Mouse (Mus musculus) urinary bladder, postnatal 25 days (tissue): Measurements from ENCODE around the gene Atp6v1d.

Source experiments
- DNase-seq: peaks from one replicate; pipeline ENCODE4 v3.0.0; 2022; ENCODE audit warnings: low spot score

The Atp6v1d gene

DNA sequence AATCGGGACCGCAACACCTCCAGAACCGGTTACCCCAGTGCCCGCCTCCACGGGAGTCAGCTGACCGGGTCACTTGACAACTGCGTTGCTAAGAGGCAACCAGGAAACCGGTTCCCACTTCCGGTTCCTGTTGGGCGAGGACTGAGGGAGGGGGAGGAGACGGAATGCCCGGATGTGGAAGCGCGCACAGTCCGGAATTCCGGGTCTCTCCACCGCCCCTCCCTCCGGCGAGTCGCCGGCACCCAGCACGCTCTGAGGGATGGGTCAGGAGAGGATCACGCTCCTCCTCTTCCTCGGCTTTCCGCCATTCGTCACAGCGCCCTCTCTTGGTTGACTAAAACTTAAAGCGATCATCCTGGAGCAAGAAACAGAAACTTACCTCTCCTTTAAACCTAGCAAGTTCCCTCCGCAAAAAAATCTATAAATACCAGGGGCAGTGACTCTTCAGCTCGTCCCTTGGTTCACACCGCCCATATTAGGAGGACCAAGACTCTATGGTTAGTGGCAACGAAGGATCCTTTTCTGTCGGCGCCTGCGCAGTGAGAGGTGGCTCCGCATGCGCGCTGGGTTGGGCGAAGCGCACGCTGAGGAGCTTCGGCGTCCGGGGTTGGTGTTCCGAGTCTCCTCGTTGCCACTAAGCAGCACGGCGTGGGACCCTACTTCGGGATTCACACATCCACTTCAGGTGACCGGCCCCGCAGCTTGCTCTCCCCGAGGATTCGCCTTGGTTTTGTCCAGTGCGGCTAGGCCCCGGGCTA, at the start of gene Atp6v1d, which contains the start of gene Eif2s1:
Atp6v1d (minus strand) TSS at position 143 of the 758 bp plus-strand sequence.
Eif2s1 (plus strand) TSS at position 324 of the 758 bp plus-strand sequence.
- DNase-seq, result peak; percentile 96

DNA sequence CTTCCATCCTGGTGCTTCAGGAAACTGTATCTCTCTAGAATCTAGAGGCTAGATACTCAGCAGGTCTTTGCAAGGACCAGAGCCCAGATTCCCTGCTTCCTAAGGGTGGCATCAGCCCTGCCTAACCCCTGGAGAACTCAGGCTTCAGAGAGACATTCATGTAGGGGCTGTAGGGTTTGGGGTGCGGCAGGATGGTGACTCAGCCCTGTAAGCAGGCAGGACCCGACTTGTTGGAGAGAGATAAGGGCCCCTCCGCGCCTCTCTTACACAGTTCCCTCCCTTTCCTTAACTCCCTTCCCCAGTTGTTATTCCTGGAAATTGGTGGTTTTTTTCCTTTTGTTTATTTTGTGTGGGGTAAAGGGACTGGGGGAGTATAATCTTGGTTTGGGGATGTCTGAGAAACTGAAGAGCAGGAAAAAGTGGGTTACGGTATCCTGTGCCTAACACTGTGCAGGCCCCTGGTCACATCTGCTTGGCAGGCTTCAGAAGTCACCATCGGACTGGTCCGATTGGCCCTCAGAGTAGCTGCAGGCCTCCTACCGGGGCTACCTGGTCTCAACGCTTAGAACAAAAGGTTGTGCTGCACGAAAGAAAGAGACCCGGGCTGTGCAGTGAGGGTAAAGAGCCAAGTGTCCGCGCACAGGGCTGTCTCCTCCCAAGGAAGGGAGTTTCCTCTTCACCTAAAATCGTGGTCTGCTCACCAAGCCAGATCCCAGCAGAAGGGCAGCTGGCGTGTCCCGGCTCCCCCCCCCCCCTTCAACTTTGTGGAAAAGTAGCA, 49.4 kb upstream of the Atp6v1d start:
- no peak for DNase-seq

DNA sequence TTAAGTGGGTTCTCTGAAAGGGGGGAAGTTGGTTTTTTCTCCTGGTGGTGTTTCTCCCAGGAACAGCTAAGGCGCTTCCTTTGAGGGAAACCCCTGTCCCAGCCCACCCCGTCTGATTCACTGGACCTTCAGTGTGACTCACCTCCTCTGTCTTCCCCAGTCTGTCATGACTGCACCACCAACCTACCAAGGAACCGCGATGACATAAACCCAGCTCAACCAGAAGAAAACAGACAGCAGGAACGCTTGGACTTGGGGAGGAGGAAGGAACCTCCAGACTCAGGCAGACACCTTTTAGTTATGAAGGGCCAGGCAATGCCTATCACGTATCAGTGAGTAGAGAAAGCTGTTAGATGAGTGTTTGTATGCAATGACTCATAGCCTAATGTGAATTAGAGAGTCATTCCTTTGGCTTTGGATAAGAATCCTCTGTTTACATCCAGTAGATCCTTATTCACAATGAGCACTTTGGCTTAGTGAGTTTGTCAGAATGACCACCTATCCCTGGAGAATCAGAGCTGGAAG, 46.7 kb upstream of the Atp6v1d start:
- DNase-seq, result no peak

DNA sequence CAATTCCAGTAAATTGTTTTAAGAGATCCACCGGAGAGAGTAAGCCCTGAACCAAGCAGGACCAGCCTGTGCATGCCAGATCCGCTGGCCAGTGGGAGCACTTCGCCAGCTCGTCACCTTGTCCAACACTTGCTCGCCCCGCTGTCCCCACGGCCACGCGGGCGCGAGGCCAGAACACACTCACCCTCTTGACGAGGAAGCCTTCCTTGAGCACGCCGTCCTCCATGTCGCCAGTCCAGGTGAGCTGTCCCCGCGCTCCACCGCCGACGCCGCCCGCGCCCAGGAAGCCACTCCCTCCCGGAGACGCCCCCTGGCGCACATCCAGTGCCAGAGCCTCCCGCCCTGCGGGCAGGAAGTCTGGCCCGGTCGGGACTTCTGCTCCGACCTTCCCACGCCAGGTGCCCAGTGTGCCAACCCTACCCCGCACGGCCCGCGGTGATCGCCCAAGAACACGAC, 45.3 kb upstream of the Atp6v1d start, which contains the start of gene Plek2:
Plek2 (minus strand) TSS at position 258 of the 456 bp plus-strand sequence.
- DNase-seq, result peak; percentile 78

DNA sequence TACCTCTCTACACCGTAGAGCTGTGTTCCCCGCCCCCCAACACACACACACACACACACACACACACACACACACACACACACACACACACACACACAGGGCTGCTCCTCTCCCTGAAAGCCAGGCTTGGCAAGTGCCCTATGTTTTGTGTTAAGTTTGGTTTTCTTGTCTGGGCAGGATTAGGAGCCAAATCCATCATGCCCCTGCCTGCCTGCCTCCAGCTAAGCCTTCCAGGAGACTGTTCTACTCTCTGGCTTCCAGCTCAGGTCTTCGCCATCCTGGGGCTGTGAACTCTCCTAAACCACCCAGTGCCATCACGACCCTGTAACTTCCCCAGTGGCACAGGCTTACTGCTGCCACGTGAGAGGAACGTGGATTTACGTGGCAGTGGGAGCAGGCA, 43.1 kb upstream of the Atp6v1d start:
- DNase-seq, result no peak

DNA sequence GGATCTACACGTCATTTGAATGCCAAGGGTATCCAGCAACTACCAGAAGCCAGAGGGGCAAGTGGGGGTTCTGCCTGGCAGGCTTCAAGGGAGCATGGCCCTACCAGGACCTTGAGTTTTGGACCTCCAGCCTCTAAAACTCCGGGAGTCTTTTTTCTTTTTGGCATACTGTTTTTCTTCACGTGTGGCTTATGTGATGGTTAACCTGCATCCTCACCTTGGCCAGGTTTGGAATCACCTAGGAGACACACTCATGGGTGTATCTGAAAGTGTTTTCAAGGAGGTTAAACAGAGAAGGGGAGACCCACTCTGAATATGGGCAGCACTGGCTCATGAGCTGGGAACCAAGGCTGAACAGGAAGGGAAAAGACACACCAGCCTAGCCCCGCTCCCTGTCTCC, 41.9 kb upstream of the Atp6v1d start:
- DNase-seq, result no peak

DNA sequence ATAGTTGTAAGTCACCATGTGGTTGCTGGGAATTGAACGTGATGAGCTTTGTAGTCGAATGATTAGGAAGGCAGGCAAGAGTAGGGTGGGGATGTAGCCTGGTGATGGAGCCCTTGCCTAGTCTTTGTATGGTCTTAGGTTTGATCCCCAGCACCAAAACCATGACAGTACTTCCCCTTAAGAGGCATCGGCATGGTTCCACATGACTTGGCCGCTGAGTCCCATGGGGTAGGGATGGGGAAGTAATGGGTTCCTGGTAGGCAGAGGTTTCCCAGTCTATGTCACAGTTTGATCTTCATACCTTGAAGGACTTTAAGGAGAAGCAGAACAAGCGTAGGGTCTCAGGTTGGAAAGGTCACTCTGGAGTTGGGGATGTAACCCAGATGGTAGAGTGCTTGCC, 40.0 kb upstream of the Atp6v1d start:
- DNase-seq, result no peak

DNA sequence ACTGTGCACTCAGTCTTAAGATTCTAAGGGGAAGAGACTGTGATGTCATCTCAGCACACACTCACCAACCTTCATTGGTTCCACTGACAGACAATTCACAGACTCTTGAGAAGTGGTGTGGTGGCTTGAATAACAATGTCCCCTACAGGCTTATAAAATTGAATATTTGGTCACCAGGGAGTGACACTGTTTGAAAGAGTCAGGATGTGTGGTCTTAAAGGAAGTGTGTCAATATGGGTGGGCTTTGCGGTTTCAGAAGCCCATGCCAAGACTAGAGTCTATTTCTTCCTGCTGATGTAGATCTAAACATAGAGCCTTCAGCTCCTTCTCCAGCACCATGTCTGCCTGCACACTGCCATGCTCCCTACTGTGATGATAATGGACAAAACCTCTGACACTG, 36.4 kb upstream of the Atp6v1d start:
- DNase-seq, result no peak

DNA sequence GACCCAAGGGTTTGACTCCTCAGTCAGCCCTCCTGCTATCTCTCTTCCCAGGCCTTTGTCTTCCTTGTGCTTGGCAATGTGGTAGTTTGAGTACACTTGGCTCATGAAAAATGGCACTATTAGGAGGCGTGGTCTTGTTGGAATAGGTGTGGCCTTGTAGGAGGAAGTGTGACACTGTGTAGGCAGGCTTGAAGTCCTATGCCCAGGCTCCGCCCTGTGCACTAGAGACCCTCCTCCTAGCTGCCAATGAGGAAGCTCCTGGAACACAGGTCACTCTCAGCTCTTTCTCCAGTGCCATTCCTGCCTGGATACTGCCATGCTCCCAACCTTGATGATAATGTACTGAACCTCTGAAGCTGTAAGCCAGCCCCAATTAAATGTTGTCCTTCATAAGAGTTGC, 29.7 kb upstream of the Atp6v1d start:
- no peak for DNase-seq

DNA sequence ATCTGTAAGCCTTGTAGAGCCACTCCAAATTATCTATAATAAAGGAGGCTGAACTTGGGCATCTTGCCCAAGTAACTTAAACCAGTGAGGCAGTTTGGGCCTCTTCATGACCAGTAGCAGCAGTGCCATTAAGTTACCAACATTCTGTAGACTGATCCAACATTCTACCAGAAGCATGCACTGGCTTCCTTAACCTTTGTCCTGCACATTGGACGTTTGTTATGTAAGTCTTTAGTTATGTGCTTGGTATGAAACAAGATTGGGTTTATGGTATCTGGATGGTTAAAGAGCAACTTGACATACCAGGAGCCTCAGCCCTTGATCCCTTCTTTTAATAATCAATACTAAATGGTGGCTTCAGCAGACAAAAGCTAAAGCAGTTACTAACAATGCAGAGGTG, 28.6 kb upstream of the Atp6v1d start:
- DNase-seq, result no peak

DNA sequence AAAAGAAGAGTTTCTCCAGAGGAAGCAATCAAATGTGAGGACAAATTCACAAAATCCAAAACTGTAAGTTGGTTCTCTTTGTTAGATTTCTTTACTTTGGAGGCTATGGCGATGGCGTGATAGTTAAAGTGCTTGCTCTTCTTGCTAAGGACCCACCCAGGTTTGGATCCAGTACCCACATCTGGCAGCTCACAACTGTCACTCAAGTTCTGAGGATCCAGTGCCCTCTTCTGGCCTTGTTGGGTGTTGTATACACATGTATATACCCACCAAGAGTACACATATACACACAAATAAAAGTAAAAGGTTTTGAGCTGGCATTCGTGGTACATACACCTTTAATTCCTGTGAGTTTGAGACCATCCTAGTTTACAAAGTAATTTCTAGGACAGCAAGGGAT, 13.1 kb upstream of the Atp6v1d start:
- DNase-seq, result no peak

DNA sequence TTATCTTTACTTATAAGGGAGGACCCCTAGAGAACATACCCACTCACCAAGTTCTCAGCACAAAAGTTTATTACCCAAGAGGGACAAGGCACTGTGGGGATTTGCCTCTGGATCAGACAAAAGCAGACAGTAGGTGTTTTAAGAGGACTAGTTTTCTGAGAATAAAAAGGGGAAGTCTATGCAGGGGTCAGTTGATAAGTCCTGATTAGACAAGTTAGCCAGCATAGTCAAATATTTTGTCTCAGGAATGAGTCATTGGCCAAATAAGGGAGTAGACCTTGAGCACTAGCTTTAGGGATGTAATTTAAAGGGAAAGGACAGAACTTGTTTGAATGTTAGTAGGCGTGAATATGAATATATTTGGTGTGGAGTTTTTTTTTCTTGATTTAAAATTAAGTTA, 6.7 kb upstream of the Atp6v1d start:
- no peak for DNase-seq

DNA sequence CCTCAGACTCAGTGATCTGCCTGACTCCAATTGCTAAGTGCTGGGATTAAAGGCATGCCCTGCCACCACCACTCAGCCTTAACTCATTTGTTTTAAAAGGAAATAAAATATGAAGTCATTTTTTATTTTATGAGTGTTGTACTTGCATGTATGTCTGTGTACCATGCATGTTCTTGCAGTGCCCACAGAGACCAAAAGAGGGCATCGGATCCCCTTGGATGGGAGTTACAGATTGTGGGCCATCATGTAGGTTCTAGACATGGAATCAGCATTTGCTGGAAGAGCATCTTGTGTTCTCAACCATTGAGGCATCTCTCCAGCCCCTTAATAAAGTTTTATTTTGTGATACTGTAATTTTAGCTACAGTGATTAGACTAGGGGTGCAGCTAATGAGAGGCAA, 4.0 kb upstream of the Atp6v1d start:
- no peak for DNase-seq

DNA sequence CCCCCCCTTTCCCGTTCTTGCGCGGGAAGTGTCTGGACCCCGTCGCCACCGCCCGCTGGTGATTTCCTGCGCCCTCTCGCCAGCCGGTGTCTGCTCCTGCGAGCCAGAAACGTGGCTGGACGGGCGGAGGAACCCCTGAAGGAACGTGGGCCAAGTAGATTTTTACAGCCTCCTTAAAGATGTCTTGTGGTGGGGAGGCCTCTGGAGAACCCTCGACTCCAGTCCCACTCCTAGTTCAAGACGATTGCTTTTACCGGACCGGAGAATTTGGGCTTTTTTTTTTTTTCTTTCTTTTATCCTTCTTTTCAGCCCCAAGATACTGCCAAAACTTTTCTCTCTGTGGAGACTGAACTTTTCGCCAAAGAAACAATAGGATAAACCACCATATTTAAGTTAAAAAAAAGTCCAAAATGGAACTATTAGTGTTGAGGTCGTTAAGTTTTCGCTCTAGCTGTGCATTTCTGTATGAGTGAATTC, 854 bp upstream of the Atp6v1d start:
- no peak for DNase-seq

DNA sequence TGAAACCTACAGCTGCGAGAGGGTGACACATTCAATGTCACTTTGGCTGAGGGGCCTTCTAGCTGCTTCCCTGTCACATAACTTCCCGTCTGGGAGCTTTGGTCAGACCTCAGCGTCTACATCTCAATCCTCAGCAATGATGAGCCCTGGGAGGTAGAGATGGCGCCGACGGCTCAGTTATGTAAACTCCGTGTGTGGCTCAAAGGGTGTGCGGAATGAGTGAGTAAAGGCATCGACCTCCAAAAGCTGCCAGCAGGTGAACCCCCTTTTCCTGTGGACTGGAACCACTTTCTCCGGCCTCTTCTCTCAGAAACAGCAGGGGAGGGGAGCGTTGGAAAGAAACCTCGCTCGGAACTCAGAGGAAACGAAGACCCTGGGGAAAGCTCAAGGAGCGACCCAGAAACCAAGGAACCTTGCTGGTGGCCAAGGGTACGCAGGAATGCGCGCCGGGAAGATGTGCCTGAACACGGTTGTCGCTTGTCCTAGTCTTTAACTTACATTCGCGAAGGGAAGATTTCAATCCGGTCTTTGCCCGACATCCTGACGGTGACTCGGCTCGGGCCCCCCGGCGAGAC, 430 bp downstream of the Atp6v1d start:
- no peak for DNase-seq

DNA sequence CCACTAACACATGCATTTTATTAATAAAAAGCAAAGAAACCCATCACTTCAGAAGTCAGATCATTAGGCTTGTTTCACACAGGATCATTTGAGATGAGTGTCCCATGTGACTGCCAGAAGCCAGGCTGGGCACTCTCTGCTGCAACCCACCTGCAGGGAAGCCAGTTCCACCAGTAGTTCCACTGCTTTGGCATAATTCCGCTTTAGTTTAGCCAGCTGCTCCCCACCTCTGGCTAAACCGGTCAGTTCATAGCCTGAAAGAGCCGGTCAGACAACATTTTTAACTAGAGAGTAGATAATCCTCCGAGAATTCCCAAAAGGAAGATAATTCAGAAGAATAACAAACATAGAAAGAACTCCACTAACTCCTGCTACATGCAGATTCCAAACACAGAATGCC, 13.2 kb downstream of the Atp6v1d start:
- DNase-seq, result peak; percentile 29

DNA sequence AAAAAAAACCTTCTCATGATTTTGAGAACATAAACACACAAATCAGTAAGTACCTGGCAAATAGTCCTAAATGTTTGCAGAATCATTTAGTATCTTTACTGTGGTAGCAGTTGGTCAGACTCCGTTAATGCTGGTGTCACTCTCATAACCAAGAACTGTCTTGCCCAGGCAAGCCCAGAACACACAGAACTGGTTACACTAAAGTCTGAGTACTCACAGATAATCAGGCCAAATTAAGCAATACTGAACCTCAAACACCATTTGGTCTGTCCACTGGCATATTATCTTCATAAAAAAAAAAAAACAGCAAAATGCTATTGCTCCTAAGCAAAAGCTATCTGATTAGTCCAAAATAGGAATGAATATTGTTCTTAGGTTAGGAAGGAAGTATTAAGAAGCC, 19.0 kb downstream of the Atp6v1d start:
- DNase-seq, result no peak

DNA sequence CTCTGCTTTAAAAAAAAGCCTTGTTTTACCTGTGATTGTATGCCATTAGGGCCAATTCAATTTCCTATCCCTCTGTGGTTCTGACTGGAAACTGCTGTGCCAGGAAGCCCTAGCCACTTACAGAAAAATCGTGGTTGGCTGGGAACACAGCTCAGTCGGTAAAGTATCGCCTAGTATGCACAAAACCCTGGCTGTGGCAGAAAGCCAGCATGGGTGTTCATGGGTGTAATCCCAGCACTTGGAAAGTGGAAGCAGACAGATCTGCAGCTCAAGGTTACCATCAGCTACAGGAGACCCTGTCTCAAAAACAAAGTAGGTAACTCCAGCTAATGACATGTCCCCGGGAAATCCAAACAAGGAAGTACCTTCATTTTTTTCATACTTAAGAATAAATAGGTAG, 21.5 kb downstream of the Atp6v1d start:
- no peak for DNase-seq

DNA sequence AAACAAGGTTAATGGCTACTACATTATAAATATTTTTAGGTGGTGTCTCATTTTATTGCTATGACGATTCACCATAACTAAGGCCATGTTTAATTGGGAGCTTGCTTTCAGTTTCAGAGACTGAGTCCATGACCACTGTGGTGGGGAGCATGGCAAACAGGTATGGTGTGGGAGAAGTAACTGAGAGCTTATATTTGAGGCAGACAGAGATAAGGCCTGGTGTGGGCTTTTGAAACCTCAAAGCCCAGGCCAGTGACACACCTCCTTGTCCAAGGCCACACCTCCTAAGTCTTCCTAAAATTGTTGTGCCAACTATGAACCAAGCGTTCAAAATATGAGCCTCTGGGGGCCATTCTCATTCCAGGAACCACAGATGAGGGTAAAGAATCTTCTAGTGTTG, 26.9 kb downstream of the Atp6v1d start:
- DNase-seq, result no peak

DNA sequence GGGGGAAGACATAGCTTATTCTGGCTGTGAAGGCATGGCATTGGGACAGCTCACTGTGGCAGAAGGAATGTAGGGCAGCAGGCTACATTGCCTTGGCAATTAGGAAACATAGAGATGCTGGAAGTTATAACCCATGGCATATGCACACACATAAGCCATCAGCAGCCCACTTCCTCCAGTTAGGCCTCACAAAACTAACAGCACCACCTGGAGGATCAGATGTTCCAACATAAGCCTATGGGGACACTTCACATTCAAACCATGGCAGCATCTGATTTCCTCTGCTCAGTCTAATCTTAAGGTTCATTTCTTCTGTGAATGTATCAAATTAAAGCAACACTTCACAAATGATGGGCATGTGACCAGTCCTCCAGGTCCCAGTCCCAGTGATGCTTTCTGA, 47.0 kb downstream of the Atp6v1d start:
- DNase-seq, result no peak

DNA sequence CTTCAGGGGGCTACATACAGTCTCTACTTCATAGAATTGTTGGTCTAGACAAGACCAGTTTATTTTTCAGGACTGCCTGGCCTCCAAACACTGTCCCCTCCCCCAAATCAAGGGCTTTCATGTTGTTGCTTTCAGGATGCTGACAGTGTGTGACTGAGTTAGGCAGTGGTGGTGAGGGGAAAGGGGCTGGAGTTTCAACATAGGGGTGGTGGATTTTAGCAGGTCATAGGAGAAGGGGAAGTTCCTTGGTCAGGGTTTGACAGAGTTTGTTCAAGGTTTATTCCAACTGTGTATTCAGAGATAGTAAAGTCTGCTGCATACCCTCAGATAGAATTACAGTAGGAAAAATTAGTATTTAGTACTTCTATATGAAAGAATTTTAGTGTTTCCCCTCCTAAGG, 59.6 kb downstream of the Atp6v1d start:
- no peak for DNase-seq

DNA sequence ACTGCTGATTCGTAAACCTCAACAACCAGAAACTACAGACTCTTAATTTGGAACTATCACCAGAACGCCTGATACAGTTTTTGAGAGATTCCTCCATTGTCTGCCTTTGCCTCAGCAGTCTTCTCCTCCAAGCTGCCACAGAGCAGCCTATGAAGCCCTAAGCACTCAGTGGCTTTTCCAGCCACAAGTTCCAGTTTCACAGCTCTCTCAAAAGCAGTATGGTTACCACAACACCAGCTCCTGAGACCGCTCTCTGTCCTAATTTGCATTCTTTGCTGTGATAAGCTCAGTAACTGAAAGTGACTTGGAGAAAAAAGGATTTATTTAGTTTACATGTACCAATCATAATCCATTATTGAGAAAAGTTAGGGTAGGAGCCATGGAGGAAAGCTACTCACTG, 61.4 kb downstream of the Atp6v1d start:
- DNase-seq, result no peak

DNA sequence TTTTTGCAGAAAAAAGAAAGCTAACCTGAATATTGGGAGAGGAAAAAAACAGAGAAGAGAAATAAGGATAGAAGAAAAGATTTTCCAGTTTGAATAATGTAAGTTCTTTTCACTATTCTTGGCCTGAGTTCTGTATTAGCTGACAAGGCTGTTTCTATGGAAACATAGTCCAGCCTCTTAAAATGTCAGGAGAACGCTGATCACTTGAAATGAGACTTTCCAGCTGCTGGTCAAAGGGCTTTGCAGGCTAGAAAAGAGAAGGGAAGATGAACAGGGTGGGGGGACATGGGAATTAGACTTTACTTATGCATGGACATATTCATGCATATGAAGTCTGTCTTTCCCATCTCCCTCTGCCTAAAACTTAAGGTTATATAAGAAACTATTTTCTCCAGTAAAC, 67.2 kb downstream of the Atp6v1d start:
- DNase-seq, result no peak
